ENCODE assay signal across 8 mouse cellular contexts in the genomic region with DNA sequence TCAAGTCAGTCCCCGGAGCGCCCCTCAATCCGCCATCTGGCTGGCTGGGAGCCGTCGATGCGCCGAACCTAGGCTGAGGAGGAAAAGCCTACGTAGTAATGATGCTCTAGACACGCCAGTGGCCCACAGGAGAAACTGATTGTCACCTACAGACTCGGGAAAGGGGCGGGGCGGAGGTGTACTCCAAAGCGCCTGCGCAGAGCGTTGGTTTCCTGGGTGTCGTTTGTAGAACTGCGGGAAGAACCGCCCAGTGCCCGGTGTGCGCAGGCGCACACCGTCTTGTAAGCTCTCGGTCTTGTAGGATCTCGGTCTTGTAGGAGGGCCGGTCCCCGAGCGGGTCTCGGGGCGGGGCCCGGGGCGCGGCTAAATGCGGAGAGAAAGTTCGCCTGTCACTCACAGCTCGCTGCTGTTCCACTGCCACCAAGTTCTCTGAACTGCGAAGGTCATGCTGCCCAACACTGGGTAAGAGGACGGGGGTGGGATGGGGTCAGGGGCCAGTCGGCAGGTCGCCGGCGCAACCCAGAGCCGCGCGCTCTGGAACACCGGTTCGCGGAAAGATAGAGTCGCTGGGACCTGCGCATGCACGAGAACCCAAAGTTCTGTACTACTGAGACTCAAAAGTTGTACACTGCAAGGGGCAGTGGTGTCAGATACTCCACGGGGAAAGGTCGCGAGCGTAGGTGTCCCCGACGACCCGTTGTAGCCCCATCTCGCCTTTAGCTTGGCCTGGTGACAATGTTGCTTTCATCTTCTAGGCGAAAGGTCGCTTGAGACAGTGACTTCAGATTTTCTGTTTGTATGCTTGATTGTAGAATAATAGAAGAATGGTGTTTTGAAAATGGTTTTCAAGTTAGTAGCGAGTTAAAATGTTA. TPM values are rescaled to one million over a fixed set of nuclear protein-coding genes. Genes with fewer than 3 reads are reported as not detected.
DNase-seq lines count a peak whose midpoint lies in the region; ATAC-seq and TF ChIP-seq lines count a peak whose summit lies in the region.

Hsdl2 (plus strand) TSS at position 250 of the 872 bp plus-strand sequence.

- no peaks in the 10 kb centered on the region for H3K9me3 ChIP-seq in embryonic facial prominence, embryonic 14.5 days (ENCODE audit: control insufficient read depth, low read length)
- no peaks in the 10 kb centered on the region for H3K9me3 ChIP-seq in limb, embryonic 13.5 days
- no peaks in the 10 kb centered on the region for H3K9me3 ChIP-seq in midbrain, embryonic 16.5 days (replicated peaks; ENCODE audit: control insufficient read depth, low read length, poor library complexity, severe bottlenecking)

- WGBS in embryonic facial prominence, embryonic 14.5 days: under 1% methylated on average over 42 of the region's 61 CpGs
- under 1% methylated on average over 61 of the region's 61 CpGs for WGBS in heart, adult 2 months
- under 1% methylated on average over 61 of the region's 61 CpGs for WGBS in limb, embryonic 13.5 days
- WGBS in midbrain, embryonic 16.5 days: under 1% methylated on average over 61 of the region's 61 CpGs

- peak within 1 kb of the TSS; percentile 74 for H3K4me2 ChIP-seq in embryonic facial prominence, embryonic 14.5 days (ENCODE audit: low read depth, low read length)
- H3K4me2 ChIP-seq in limb, embryonic 13.5 days (replicated peaks): peak within 1 kb of the TSS; percentile 76
- peak within 1 kb of the TSS; percentile 90 for H3K4me2 ChIP-seq in midbrain, embryonic 16.5 days (ENCODE audit: low read length)

- no peaks in the 10 kb centered on the region for H3K79me2 ChIP-seq in heart, adult 2 months (replicated peaks; ENCODE audit: control insufficient read depth, insufficient read depth, low read length)

- H3K9ac ChIP-seq in embryonic facial prominence, embryonic 14.5 days (ENCODE audit: low read depth, low read length): peak within 1 kb of the TSS; percentile 77
- peak within 1 kb of the TSS; percentile 78 for H3K9ac ChIP-seq in heart, adult 2 months (ENCODE audit: low read depth, low read length)
- H3K9ac ChIP-seq in limb, embryonic 13.5 days: peak within 1 kb of the TSS; percentile 79
- H3K9ac ChIP-seq in midbrain, embryonic 16.5 days (ENCODE audit: low read depth, low read length): peak within 1 kb of the TSS; percentile 77

- H3K27me3 ChIP-seq in embryonic facial prominence, embryonic 14.5 days (replicated peaks; ENCODE audit: control insufficient read depth, insufficient read depth, low read length): no peaks in the 10 kb centered on the region
- no peaks in the 10 kb centered on the region for H3K27me3 ChIP-seq in heart, adult 2 months (ENCODE audit: control insufficient read depth, insufficient read depth, low read length)
- H3K27me3 ChIP-seq in limb, embryonic 13.5 days: no peaks in the 10 kb centered on the region
- H3K27me3 ChIP-seq in midbrain, embryonic 16.5 days (ENCODE audit: control insufficient read depth, insufficient read depth, low read depth, low read length): no peaks in the 10 kb centered on the region

- no peaks in the 10 kb centered on the region for H3K4me1 ChIP-seq in embryonic facial prominence, embryonic 14.5 days (ENCODE audit: control insufficient read depth, insufficient read depth, low read length)
- H3K4me1 ChIP-seq in heart, adult 2 months (ENCODE audit: control insufficient read depth, insufficient read depth, low read length): no peaks in the 10 kb centered on the region; the same call in 1 of the 2 replicates
- H3K4me1 ChIP-seq in limb, embryonic 13.5 days: peaks cover 6% of the 10 kb centered on the region; the same call in 1 of the 2 replicates
- H3K4me1 ChIP-seq in midbrain, embryonic 16.5 days (ENCODE audit: control insufficient read depth, insufficient read depth, low read length): peaks cover 10% of the 10 kb centered on the region

- H3K4me3 ChIP-seq in embryonic facial prominence, embryonic 14.5 days (ENCODE audit: low read depth, low read length): peak within 1 kb of the TSS; percentile 78
- peak within 1 kb of the TSS; percentile 83 for H3K4me3 ChIP-seq in heart, adult 2 months
- peak within 1 kb of the TSS; percentile 67 for H3K4me3 ChIP-seq in limb, embryonic 13.5 days
- H3K4me3 ChIP-seq in midbrain, embryonic 16.5 days (ENCODE audit: low read depth, low read length): peak within 1 kb of the TSS; percentile 60

- H3K27ac ChIP-seq in embryonic facial prominence, embryonic 14.5 days (replicated peaks; ENCODE audit: low read depth, low read length): peak within 1 kb of the TSS; percentile 90
- peak within 1 kb of the TSS; percentile 90 for H3K27ac ChIP-seq in heart, adult 2 months
- peak within 1 kb of the TSS; percentile 84 for H3K27ac ChIP-seq in limb, embryonic 13.5 days
- peak within 1 kb of the TSS; percentile 90 for H3K27ac ChIP-seq in midbrain, embryonic 16.5 days (ENCODE audit: low read length)

- TF ChIP-seq CTCF in heart, adult 2 months (IDR thresholded peaks at IDR 0.05): no peak

- DNase-seq in 3T3-L1 (ENCODE audit: low read depth, low spot score): peak; percentile 99
- peak; percentile 89 to 97 for DNase-seq in adrenal gland, postnatal 4 days (ENCODE audit: low spot score in 2 of 2)
- DNase-seq in embryonic facial prominence, embryonic 14.5 days (ENCODE audit: low spot score): peak; percentile 100
- DNase-seq in heart, adult 2 months: peak; percentile 96 to 98
- DNase-seq in kidney, adult 8-10 months: peak; percentile 99
- DNase-seq in spleen, postnatal 10 days (ENCODE audit: low spot score in 2 of 2): peak; percentile 99 to 100

- peak; percentile 97 for ATAC-seq in embryonic facial prominence, embryonic 14.5 days (ENCODE audit: low read depth)
- ATAC-seq in limb, embryonic 13.5 days (ENCODE audit: low FRiP score, low read depth): peak; percentile 94
- ATAC-seq in midbrain, embryonic 16.5 days: peak; percentile 96

- TF ChIP-seq POLR2A in heart, adult 2 months (IDR thresholded peaks at IDR 0.05; ENCODE audit: insufficient read depth, low read depth, low read length): peak; percentile 93

- no peaks in the 10 kb centered on the region for H3K36me3 ChIP-seq in embryonic facial prominence, embryonic 14.5 days (ENCODE audit: control insufficient read depth, insufficient read depth, low read length)
- H3K36me3 ChIP-seq in heart, adult 2 months (ENCODE audit: control insufficient read depth, insufficient read depth, low read length): peaks cover 8% of the 10 kb centered on the region
- no peaks in the 10 kb centered on the region for H3K36me3 ChIP-seq in limb, embryonic 13.5 days
- no peaks in the 10 kb centered on the region for H3K36me3 ChIP-seq in midbrain, embryonic 16.5 days (ENCODE audit: control insufficient read depth, insufficient read depth, low read length)

- TF ChIP-seq EP300 in heart, adult 2 months (IDR thresholded peaks at IDR 0.05; ENCODE audit: insufficient read depth, low read depth, low read length): no peak

- intact Hi-C loops in heart, adult 2 months (cut with DNase I): loop anchor here (2.0 kb wide), 1 partner anchor 33 kb away; the partner anchor contains the start of gene Ptbp3

RNA-seq across cellular contexts. Expression of gene Hsdl2, which starts in this region (rescaled TPM):
- total RNA-seq in adrenal gland, postnatal 4 days (2021): 10 to 100 TPM; 64.9 to 67.0 TPM
- polyA plus RNA-seq in embryonic facial prominence, embryonic 14.5 days (2014; fragmentation: Nextera tagmentation; extraction: Ambion mirVana): 23.1 and 25.4 TPM in 2 replicates
- 100 to 1,000 TPM; 211 to 225 TPM for total RNA-seq in heart, adult 2 months (2021)
- polyA plus RNA-seq in heart, adult 2 months (2012; rRNA removed): 84.0 and 186 TPM in 2 replicates
- polyA plus RNA-seq in limb, embryonic 13.5 days (2015; fragmentation: Nextera tagmentation; extraction: Ambion mirVana): 25.2 and 25.8 TPM in 2 replicates
- polyA plus RNA-seq in midbrain, embryonic 16.5 days (2015; fragmentation: Nextera tagmentation; extraction: Ambion mirVana): 31.5 and 34.5 TPM in 2 replicates

Comparison
In these comparisons a context has a peak if more than half of its experiments do, and no peak if none do; other contexts are left out.
1. Peak in every context shown above with its lines: DNase-seq, ATAC-seq, H3K4me3 ChIP-seq and H3K27ac ChIP-seq.